Mouse (Mus musculus): ENCODE measurements around the gene 1110059E24Rik. TPM values are rescaled to one million over a fixed set of nuclear protein-coding genes. Genes with fewer than 3 reads are reported as not detected.

The 1110059E24Rik gene
- polyA plus RNA-seq, 1 experiment from 2014 or later = 79.6 TPM

- 89% methylated on average over 4 of the region's 5 CpGs for WGBS
- H3K9ac ChIP-seq (ENCODE audit: low read length) = no peak overlapping the region
- H3K27me3 ChIP-seq (ENCODE audit: control insufficient read depth, insufficient read depth, low read length) = no peaks in the 10 kb centered on the region
- DNase-seq (ENCODE audit: low spot score, missing footprints) (no peak), ATAC-seq (ENCODE audit: low FRiP score) (no peak)
- no peak overlapping the region for H3K4me3 ChIP-seq (ENCODE audit: low read depth, low read length)
- H3K27ac ChIP-seq (ENCODE audit: low read depth, low read length) = no peak overlapping the region
- H3K36me3 ChIP-seq (ENCODE audit: control insufficient read depth, insufficient read depth, low read length) = no peaks in the 10 kb centered on the region
- no peaks in the 10 kb centered on the region for H3K9me3 ChIP-seq (ENCODE audit: control insufficient read depth, low read length)
- H3K4me1 ChIP-seq (ENCODE audit: control insufficient read depth, insufficient read depth, low read length) = no peaks in the 10 kb centered on the region
- no peak overlapping the region for H3K4me2 ChIP-seq
Observed at GRCm38 (mm10) chr19:21551921-21552536, 100.7 kb downstream of the 1110059E24Rik start.

GRCm38 (mm10) chr19:21549713-21550112 is 103.1 kb downstream of the 1110059E24Rik start:
- 93% methylated on average over 3 of the region's 3 CpGs for WGBS
- Histone ChIP-seq H3K27ac (ENCODE audit: low read depth, low read length) (no peak overlapping the region), H3K9me3 (ENCODE audit: control insufficient read depth, low read length) (no peaks in the 10 kb centered on the region), H3K27me3 (ENCODE audit: control insufficient read depth, insufficient read depth, low read length) (no peaks in the 10 kb centered on the region), H3K36me3 (ENCODE audit: control insufficient read depth, insufficient read depth, low read length) (no peaks in the 10 kb centered on the region), H3K9ac (ENCODE audit: low read length) (no peak overlapping the region), H3K4me1 (ENCODE audit: control insufficient read depth, insufficient read depth, low read length) (no peaks in the 10 kb centered on the region), H3K4me3 (ENCODE audit: low read depth, low read length) (no peak overlapping the region), H3K4me2 (no peak overlapping the region)
- DNase-seq (ENCODE audit: low spot score, missing footprints) = no peak
- ATAC-seq (ENCODE audit: low FRiP score) = no peak

GRCm38 (mm10) chr19:21548947-21549346 is 103.8 kb downstream of the 1110059E24Rik start:
- no peaks in the 10 kb centered on the region for H3K27me3 ChIP-seq (ENCODE audit: control insufficient read depth, insufficient read depth, low read length)
- H3K9me3 ChIP-seq (ENCODE audit: control insufficient read depth, low read length) = no peaks in the 10 kb centered on the region
- no peak overlapping the region for H3K4me3 ChIP-seq (ENCODE audit: low read depth, low read length)
- H3K4me2 ChIP-seq = no peak overlapping the region
- no peak overlapping the region for H3K27ac ChIP-seq (ENCODE audit: low read depth, low read length)
- no peaks in the 10 kb centered on the region for H3K36me3 ChIP-seq (ENCODE audit: control insufficient read depth, insufficient read depth, low read length)
- DNase-seq (ENCODE audit: low spot score, missing footprints) = no peak
- H3K9ac ChIP-seq (ENCODE audit: low read length) = no peak overlapping the region
- no peaks in the 10 kb centered on the region for H3K4me1 ChIP-seq (ENCODE audit: control insufficient read depth, insufficient read depth, low read length)
- no peak for ATAC-seq (ENCODE audit: low FRiP score)
- 79% methylated on average over 3 of the region's 3 CpGs for WGBS

GRCm38 (mm10) chr19:21537125-21537524 is 115.7 kb downstream of the 1110059E24Rik start:
- H3K27ac ChIP-seq (ENCODE audit: low read depth, low read length) = no peak overlapping the region
- no peaks in the 10 kb centered on the region for H3K36me3 ChIP-seq (ENCODE audit: control insufficient read depth, insufficient read depth, low read length)
- WGBS = 87% methylated on average over 3 of the region's 3 CpGs
- no peaks in the 10 kb centered on the region for H3K27me3 ChIP-seq (ENCODE audit: control insufficient read depth, insufficient read depth, low read length)
- H3K4me3 ChIP-seq (ENCODE audit: low read depth, low read length) = no peak overlapping the region
- H3K9ac ChIP-seq (ENCODE audit: low read length) = no peak overlapping the region
- no peaks in the 10 kb centered on the region for H3K4me1 ChIP-seq (ENCODE audit: control insufficient read depth, insufficient read depth, low read length)
- H3K4me2 ChIP-seq = no peak overlapping the region
- no peak for DNase-seq (ENCODE audit: low spot score, missing footprints)
- ATAC-seq (ENCODE audit: low FRiP score) = no peak
- H3K9me3 ChIP-seq (ENCODE audit: control insufficient read depth, low read length) = no peaks in the 10 kb centered on the region

Other genes starting within 250 kb of the 1110059E24Rik start
- gene Gda, start 179.5 kb downstream of the 1110059E24Rik start, polyA plus RNA-seq (2014; fragmentation: Nextera tagmentation; extraction: Ambion mirVana) = 0.05 and 0.10 TPM in 2 replicates
- gene Abhd17b, start 209 bp upstream of the 1110059E24Rik start, polyA plus RNA-seq (2014; fragmentation: Nextera tagmentation; extraction: Ambion mirVana) = 55.3 and 55.6 TPM in 2 replicates
- gene Cemip2, start 125.4 kb upstream of the 1110059E24Rik start, polyA plus RNA-seq (2014; fragmentation: Nextera tagmentation; extraction: Ambion mirVana) = 83.7 and 86.7 TPM in 2 replicates

Data from midbrain, embryonic 11.5 days (tissue).